18 mouse cellular contexts compared by ENCODE assay signal in genomic region chr16:79640898-79641297, GRCm38 (mm10).
A peak's percentile ranks its signal among the peaks of the same experiment; 100 is the strongest.
DNase-seq lines count a peak whose midpoint lies in the region; ATAC-seq and TF ChIP-seq lines count a peak whose summit lies in the region.
"Had no signal": no experiment of that assay in that cellular context is flagged by ENCODE, and none has a peak within 500 bp of the region (broad histone marks: within the 10 kb centered on the region; RNA-seq: fewer than 3 reads in every experiment).

No protein-coding gene starts in this region.

- H3K9me3 ChIP-seq in forebrain, embryonic 14.5 days (replicated peaks; ENCODE audit: control insufficient read depth, low read length), result no peaks in the 10 kb centered on the region
- no peaks in the 10 kb centered on the region for H3K9me3 ChIP-seq in forebrain, postnatal 0 days (ENCODE audit: low read length)
- H3K9me3 ChIP-seq in forebrain, embryonic 16.5 days (ENCODE audit: control insufficient read depth, low read length), result no peaks in the 10 kb centered on the region
- no peaks in the 10 kb centered on the region for H3K9me3 ChIP-seq in forebrain, embryonic 12.5 days
- no peaks in the 10 kb centered on the region for H3K9me3 ChIP-seq in neural tube, embryonic 14.5 days (ENCODE audit: control insufficient read depth, low read length)
- no peaks in the 10 kb centered on the region for H3K9me3 ChIP-seq in neural tube, embryonic 15.5 days (replicated peaks)
- H3K9me3 ChIP-seq: embryonic facial prominence, embryonic 10.5 days; embryonic facial prominence, embryonic 12.5 days had no signal

- 23% methylated on average over 3 of the region's 3 CpGs for WGBS in forebrain, embryonic 14.5 days
- WGBS in forebrain, postnatal 0 days, result 31% methylated on average over 3 of the region's 3 CpGs
- WGBS in forebrain, embryonic 16.5 days, result 19% methylated on average over 3 of the region's 3 CpGs
- 48% methylated on average over 3 of the region's 3 CpGs for WGBS in forebrain, embryonic 12.5 days
- 59% methylated on average over 3 of the region's 3 CpGs for WGBS in neural tube, embryonic 14.5 days
- 43% methylated on average over 3 of the region's 3 CpGs for WGBS in neural tube, embryonic 15.5 days

- H3K4me2 ChIP-seq in forebrain, embryonic 14.5 days (ENCODE audit: low read length), result no peak overlapping the region
- H3K4me2 ChIP-seq in forebrain, postnatal 0 days (ENCODE audit: low read depth), result no peak overlapping the region
- H3K4me2 ChIP-seq in forebrain, embryonic 16.5 days (ENCODE audit: low read length), result no peak overlapping the region
- H3K4me2 ChIP-seq in forebrain, embryonic 12.5 days, result no peak overlapping the region
- H3K4me2 ChIP-seq in neural tube, embryonic 14.5 days (ENCODE audit: low read depth, low read length), result no peak overlapping the region
- H3K4me2 ChIP-seq in neural tube, embryonic 15.5 days, result no peak overlapping the region
- H3K4me2 ChIP-seq: embryonic facial prominence, embryonic 12.5 days had no signal

- ATAC-seq in forebrain, embryonic 14.5 days, result peak; percentile 68
- ATAC-seq in forebrain, postnatal 0 days, result no peak
- ATAC-seq in forebrain, embryonic 16.5 days, result peak; percentile 54; the same call in 1 of the 2 replicates
- ATAC-seq in forebrain, embryonic 12.5 days (ENCODE audit: low FRiP score), result no peak
- ATAC-seq in neural tube, embryonic 14.5 days (ENCODE audit: low read depth), result peak; percentile 60
- peak; percentile 59; the same call in 1 of the 2 replicates for ATAC-seq in neural tube, embryonic 15.5 days (ENCODE audit: low FRiP score)

- no peaks in the 10 kb centered on the region for H3K36me3 ChIP-seq in forebrain, embryonic 14.5 days (ENCODE audit: control insufficient read depth, insufficient read depth, low read length)
- H3K36me3 ChIP-seq in forebrain, postnatal 0 days (ENCODE audit: insufficient read depth), result no peaks in the 10 kb centered on the region
- H3K36me3 ChIP-seq in forebrain, embryonic 16.5 days (ENCODE audit: control insufficient read depth, insufficient read depth), result no peaks in the 10 kb centered on the region
- H3K36me3 ChIP-seq in forebrain, embryonic 12.5 days (replicated peaks), result no peaks in the 10 kb centered on the region
- no peaks in the 10 kb centered on the region for H3K36me3 ChIP-seq in neural tube, embryonic 14.5 days (ENCODE audit: control insufficient read depth, insufficient read depth, low read length)
- H3K36me3 ChIP-seq in neural tube, embryonic 15.5 days, result no peaks in the 10 kb centered on the region
- H3K36me3 ChIP-seq: embryonic facial prominence, embryonic 10.5 days; embryonic facial prominence, embryonic 12.5 days had no signal

- no peak overlapping the region for H3K4me3 ChIP-seq in forebrain, embryonic 14.5 days (ENCODE audit: low read depth, low read length)
- no peak overlapping the region for H3K4me3 ChIP-seq in forebrain, postnatal 0 days (ENCODE audit: low read depth, low read length)
- H3K4me3 ChIP-seq in forebrain, embryonic 16.5 days (replicated peaks; ENCODE audit: low read length), result no peak overlapping the region
- H3K4me3 ChIP-seq in forebrain, embryonic 12.5 days (replicated peaks), result no peak overlapping the region
- H3K4me3 ChIP-seq in neural tube, embryonic 14.5 days (ENCODE audit: low read depth, low read length), result no peak overlapping the region
- H3K4me3 ChIP-seq in neural tube, embryonic 15.5 days (replicated peaks), result no peak overlapping the region
- H3K4me3 ChIP-seq: embryonic facial prominence, embryonic 10.5 days; embryonic facial prominence, embryonic 12.5 days had no signal

- TF ChIP-seq CTCF in forebrain, postnatal 0 days (IDR thresholded peaks at IDR 0.05; ENCODE audit: low read depth), result no peak

- DNase-seq in forebrain, embryonic 14.5 days (ENCODE audit: low spot score), result peak; percentile 33
- DNase-seq in forebrain, postnatal 0 days, result no peak
- DNase-seq in neural tube, embryonic 10.5 days (ENCODE audit: extremely low spot score, low spot score), result no peak
- no peak for DNase-seq in spleen, adult 18-20 months
- DNase-seq: adrenal gland, adult 2 months; adrenal gland, postnatal 10 days; adrenal gland, postnatal 25 days; cerebellum, adult 11-12 months; cerebellum, adult 2 months; cerebellum, adult 9-10 months; cerebellum, postnatal 10 days; cerebellum, postnatal 25 days had no signal

- no peak overlapping the region for H3K9ac ChIP-seq in forebrain, embryonic 14.5 days (ENCODE audit: low read length)
- H3K9ac ChIP-seq in forebrain, postnatal 0 days, result no peak overlapping the region
- H3K9ac ChIP-seq in forebrain, embryonic 16.5 days (replicated peaks; ENCODE audit: low read depth, low read length), result no peak overlapping the region
- H3K9ac ChIP-seq in forebrain, embryonic 12.5 days, result no peak overlapping the region
- no peak overlapping the region for H3K9ac ChIP-seq in neural tube, embryonic 14.5 days (replicated peaks; ENCODE audit: low read depth, low read length)
- H3K9ac ChIP-seq in neural tube, embryonic 15.5 days (replicated peaks), result no peak overlapping the region
- H3K9ac ChIP-seq: embryonic facial prominence, embryonic 12.5 days had no signal

- H3K27ac ChIP-seq in forebrain, embryonic 14.5 days (ENCODE audit: low read depth, low read length), result no peak overlapping the region
- H3K27ac ChIP-seq in forebrain, postnatal 0 days (ENCODE audit: low read depth, low read length), result no peak overlapping the region
- no peak overlapping the region for H3K27ac ChIP-seq in forebrain, embryonic 16.5 days (ENCODE audit: low read length)
- no peak overlapping the region for H3K27ac ChIP-seq in forebrain, embryonic 12.5 days
- no peak overlapping the region for H3K27ac ChIP-seq in neural tube, embryonic 14.5 days (ENCODE audit: low read depth, low read length)
- no peak overlapping the region for H3K27ac ChIP-seq in neural tube, embryonic 15.5 days (replicated peaks)
- H3K27ac ChIP-seq: embryonic facial prominence, embryonic 10.5 days; embryonic facial prominence, embryonic 12.5 days had no signal

- no peaks in the 10 kb centered on the region for H3K4me1 ChIP-seq in forebrain, embryonic 14.5 days (ENCODE audit: control insufficient read depth, insufficient read depth, low read length)
- H3K4me1 ChIP-seq in forebrain, postnatal 0 days (ENCODE audit: insufficient read depth), result no peaks in the 10 kb centered on the region
- H3K4me1 ChIP-seq in forebrain, embryonic 16.5 days (replicated peaks; ENCODE audit: control insufficient read depth, insufficient read depth, low read length), result no peaks in the 10 kb centered on the region
- H3K4me1 ChIP-seq in forebrain, embryonic 12.5 days, result no peaks in the 10 kb centered on the region
- H3K4me1 ChIP-seq in neural tube, embryonic 14.5 days (ENCODE audit: control insufficient read depth, insufficient read depth, low read length), result no peaks in the 10 kb centered on the region
- no peaks in the 10 kb centered on the region for H3K4me1 ChIP-seq in neural tube, embryonic 15.5 days
- H3K4me1 ChIP-seq: embryonic facial prominence, embryonic 10.5 days; embryonic facial prominence, embryonic 12.5 days had no signal

- no peaks in the 10 kb centered on the region for H3K27me3 ChIP-seq in forebrain, embryonic 14.5 days (replicated peaks; ENCODE audit: control insufficient read depth, insufficient read depth, low read length)
- no peaks in the 10 kb centered on the region for H3K27me3 ChIP-seq in forebrain, postnatal 0 days (ENCODE audit: insufficient read depth, low read length)
- no peaks in the 10 kb centered on the region for H3K27me3 ChIP-seq in forebrain, embryonic 16.5 days (replicated peaks; ENCODE audit: control insufficient read depth, insufficient read depth, low read length)
- no peaks in the 10 kb centered on the region for H3K27me3 ChIP-seq in forebrain, embryonic 12.5 days
- no peaks in the 10 kb centered on the region for H3K27me3 ChIP-seq in neural tube, embryonic 14.5 days (ENCODE audit: control insufficient read depth, insufficient read depth, low read length)
- no peaks in the 10 kb centered on the region for H3K27me3 ChIP-seq in neural tube, embryonic 15.5 days (replicated peaks)
- H3K27me3 ChIP-seq: embryonic facial prominence, embryonic 12.5 days had no signal

Comparison
In these comparisons a context has a peak if more than half of its experiments do, and no peak if none do; other contexts are left out.
1. ATAC-seq: peak in forebrain, embryonic 14.5 days (single experiment), forebrain, embryonic 16.5 days (single experiment), neural tube, embryonic 14.5 days (single experiment) and neural tube, embryonic 15.5 days (single experiment); none in forebrain, postnatal 0 days (single experiment) and forebrain, embryonic 12.5 days (single experiment).